Mouse (Mus musculus): Measurements from ENCODE around the gene Prg4. TPM values are rescaled to one million over a fixed set of nuclear protein-coding genes. Genes with fewer than 3 reads are reported as not detected.

Gene Prg4
- polyA plus RNA-seq, 1 experiment from 2014 or later, result 0.53 TPM

Other genes with a start within 250 kb of the Prg4 start
- gene Pdc, start 146.7 kb downstream of the Prg4 start, polyA plus RNA-seq (2014; fragmentation: Nextera tagmentation; extraction: Ambion mirVana), result not detected in 2 replicates
- gene Tpr, start 73.3 kb downstream of the Prg4 start, polyA plus RNA-seq (2014; fragmentation: Nextera tagmentation; extraction: Ambion mirVana), result 127 and 163 TPM in 2 replicates
- gene Odr4, start 73.1 kb downstream of the Prg4 start, polyA plus RNA-seq (2014; fragmentation: Nextera tagmentation; extraction: Ambion mirVana), result 32.4 and 35.3 TPM in 2 replicates

Data from heart, embryonic 11.5 days (tissue).